Mouse (Mus musculus): Measurements from ENCODE around the gene Psme4. TPM values are rescaled to one million over a fixed set of nuclear protein-coding genes. Genes with fewer than 3 reads are reported as not detected.

The Psme4 gene
- polyA plus RNA-seq, 1 experiment from 2014 or later, result 30.5 TPM

DNA sequence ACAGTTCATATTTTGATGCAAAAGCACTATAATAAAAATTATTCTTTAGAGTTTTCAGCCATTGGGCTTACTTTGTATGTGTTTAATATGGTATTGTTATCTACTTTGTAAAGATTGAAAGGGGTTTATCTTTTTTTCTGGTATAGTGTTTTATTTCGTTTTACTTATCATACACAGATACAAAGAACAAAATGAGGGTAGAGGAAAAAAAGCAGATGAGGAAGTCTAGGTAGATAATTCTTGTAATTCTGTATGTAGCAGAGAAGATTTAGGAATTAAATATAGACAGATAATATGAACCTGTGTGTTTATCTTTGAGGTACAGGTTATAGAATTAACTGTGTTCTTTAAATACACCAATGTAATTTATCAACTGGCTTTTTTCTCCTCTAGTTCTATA is 30.9 kb downstream of the Psme4 start:
- no peak for ATAC-seq (ENCODE audit: insufficient read depth)

DNA sequence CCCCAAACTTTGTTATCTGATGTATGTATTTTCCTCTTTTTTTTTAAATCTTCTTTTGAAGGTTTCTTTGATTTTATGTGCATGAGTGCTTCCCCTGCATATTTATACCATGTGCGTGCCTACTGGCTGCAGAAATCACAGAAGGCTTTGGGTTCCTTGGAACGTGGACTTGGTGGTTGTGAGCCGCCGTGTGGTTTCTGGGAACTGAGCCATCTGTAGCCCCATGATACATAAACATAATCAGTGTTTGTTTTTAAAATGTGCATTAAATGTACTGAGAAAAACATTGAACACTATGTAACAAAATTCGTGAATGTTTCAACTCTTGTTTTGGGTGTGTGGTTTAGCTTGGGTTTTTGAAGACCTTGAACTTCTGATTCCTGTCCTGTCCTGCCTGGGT is 49.6 kb downstream of the Psme4 start:
- H3K4me1 ChIP-seq (ENCODE audit: insufficient read depth), result no peaks in the 10 kb centered on the region
- no peak overlapping the region for H3K27ac ChIP-seq (ENCODE audit: low read depth)
- H3K9ac ChIP-seq, result no peak overlapping the region
- no peak overlapping the region for H3K4me2 ChIP-seq
- H3K4me3 ChIP-seq (ENCODE audit: low read depth, low read length), result no peak overlapping the region
- no peaks in the 10 kb centered on the region for H3K27me3 ChIP-seq (ENCODE audit: insufficient read depth, low read length)
- no peaks in the 10 kb centered on the region for H3K9me3 ChIP-seq (ENCODE audit: low read depth, low read length)
- peaks cover 58% of the 10 kb centered on the region for H3K36me3 ChIP-seq (ENCODE audit: insufficient read depth)
- WGBS, result 57% methylated on average over 5 of the region's 5 CpGs
- ATAC-seq (ENCODE audit: insufficient read depth), result peak; percentile 62
- TF ChIP-seq CTCF (IDR thresholded peaks at IDR 0.05; ENCODE audit: low read depth), result no peak
- peak; percentile 62 for DNase-seq

More for the DNA sequence above, 30.9 kb downstream of the Psme4 start:
- H3K9me3 ChIP-seq (ENCODE audit: low read depth, low read length), result no peaks in the 10 kb centered on the region
- no peak overlapping the region for H3K4me2 ChIP-seq
- H3K27ac ChIP-seq (ENCODE audit: low read depth), result no peak overlapping the region
- no peaks in the 10 kb centered on the region for H3K4me1 ChIP-seq (ENCODE audit: insufficient read depth)
- peaks cover 11% of the 10 kb centered on the region; the same call in 1 of the 2 replicates for H3K36me3 ChIP-seq (ENCODE audit: insufficient read depth)
- no peaks in the 10 kb centered on the region for H3K27me3 ChIP-seq (ENCODE audit: insufficient read depth, low read length)
- DNase-seq, result no peak
- no peak overlapping the region for H3K9ac ChIP-seq
- WGBS, result 76% methylated on average over 1 of the region's 1 CpGs
- no peak for TF ChIP-seq CTCF (IDR thresholded peaks at IDR 0.05; ENCODE audit: low read depth)
- no peak overlapping the region for H3K4me3 ChIP-seq (ENCODE audit: low read depth, low read length)

DNA sequence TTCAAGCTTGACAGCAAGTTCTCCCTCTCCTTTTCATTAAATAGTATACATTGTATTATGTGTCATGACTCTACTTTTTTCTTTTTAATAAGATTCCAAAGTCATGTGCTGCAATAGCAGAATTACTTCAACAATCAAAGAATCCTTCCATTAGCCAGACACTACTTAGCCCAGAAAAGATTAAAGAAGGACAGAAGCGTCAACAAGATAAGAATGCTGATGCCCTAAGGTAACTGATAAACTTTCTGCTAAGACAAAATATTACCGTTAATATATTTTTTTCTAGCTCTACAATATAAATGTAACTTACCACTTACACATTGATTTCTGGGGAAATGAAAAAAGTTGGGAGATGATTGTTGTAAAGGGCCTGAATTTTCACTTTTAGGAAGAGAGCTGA is 67.3 kb downstream of the Psme4 start:
- no peak overlapping the region for H3K4me2 ChIP-seq
- H3K4me3 ChIP-seq (ENCODE audit: low read depth, low read length), result no peak overlapping the region
- no peak for TF ChIP-seq CTCF (IDR thresholded peaks at IDR 0.05; ENCODE audit: low read depth)
- 78% methylated on average over 2 of the region's 2 CpGs for WGBS
- H3K27me3 ChIP-seq (ENCODE audit: insufficient read depth, low read length), result no peaks in the 10 kb centered on the region
- no peak for ATAC-seq (ENCODE audit: insufficient read depth)
- H3K9ac ChIP-seq, result no peak overlapping the region
- H3K27ac ChIP-seq (ENCODE audit: low read depth), result no peak overlapping the region
- H3K36me3 ChIP-seq (ENCODE audit: insufficient read depth), result peaks cover 61% of the 10 kb centered on the region
- no peaks in the 10 kb centered on the region for H3K4me1 ChIP-seq (ENCODE audit: insufficient read depth)
- no peak for DNase-seq
- H3K9me3 ChIP-seq (ENCODE audit: low read depth, low read length), result no peaks in the 10 kb centered on the region

DNA sequence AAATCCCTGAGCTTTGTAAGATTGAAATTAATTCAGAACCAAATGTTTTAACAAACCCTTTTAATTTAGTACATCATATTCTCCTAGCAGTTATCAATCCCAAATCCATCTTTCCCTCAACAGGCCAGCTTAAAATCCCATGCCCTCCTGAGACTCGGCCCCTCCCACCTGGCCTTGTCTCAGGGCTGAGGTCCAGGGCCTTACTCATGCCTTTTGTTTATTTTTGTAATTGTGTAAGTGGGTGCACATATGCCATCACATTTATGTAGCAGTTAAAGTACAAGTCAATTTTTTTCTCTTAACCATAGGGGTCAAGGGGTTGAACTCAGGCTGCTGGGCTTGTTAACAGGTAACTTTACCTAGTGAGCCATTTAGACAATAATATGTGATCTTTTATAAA is 72.8 kb downstream of the Psme4 start:
- Histone ChIP-seq H3K27ac (ENCODE audit: low read depth) (no peak overlapping the region), H3K4me1 (ENCODE audit: insufficient read depth) (no peaks in the 10 kb centered on the region), H3K9me3 (ENCODE audit: low read depth, low read length) (no peaks in the 10 kb centered on the region), H3K27me3 (ENCODE audit: insufficient read depth, low read length) (no peaks in the 10 kb centered on the region), H3K9ac (no peak overlapping the region), H3K36me3 (ENCODE audit: insufficient read depth) (peaks cover 55% of the 10 kb centered on the region), H3K4me3 (ENCODE audit: low read depth, low read length) (no peak overlapping the region), H3K4me2 (no peak overlapping the region)
- TF ChIP-seq CTCF (IDR thresholded peaks at IDR 0.05; ENCODE audit: low read depth), result no peak
- ATAC-seq (ENCODE audit: insufficient read depth), result no peak
- DNase-seq, result no peak
- WGBS, result 65% methylated on average over 1 of the region's 1 CpGs

DNA sequence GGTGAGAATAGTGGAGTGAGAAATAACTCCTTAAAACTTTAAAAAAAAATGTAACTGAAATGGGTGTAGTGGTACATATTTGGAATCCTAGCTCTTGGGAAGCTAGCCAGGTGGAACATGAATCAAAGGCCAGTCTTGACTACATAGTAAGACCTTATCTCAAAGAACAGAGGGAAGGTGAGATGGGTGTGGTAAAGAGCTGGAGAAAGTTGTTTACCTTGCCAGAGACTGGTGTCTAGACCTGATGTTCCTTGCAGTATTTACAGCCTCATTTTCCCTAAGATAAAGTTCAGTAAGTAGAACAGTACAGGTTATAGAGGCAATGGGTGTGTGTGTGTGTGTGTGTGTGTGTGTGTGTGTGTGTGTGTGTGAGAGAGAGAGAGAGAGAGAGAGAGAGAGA is 100.9 kb downstream of the Psme4 start:
- H3K36me3 ChIP-seq (ENCODE audit: insufficient read depth), result peaks cover 47% of the 10 kb centered on the region
- DNase-seq, result no peak
- no peak overlapping the region for H3K27ac ChIP-seq (ENCODE audit: low read depth)
- no peak for TF ChIP-seq CTCF (IDR thresholded peaks at IDR 0.05; ENCODE audit: low read depth)
- H3K4me2 ChIP-seq, result no peak overlapping the region
- no peak overlapping the region for H3K4me3 ChIP-seq (ENCODE audit: low read depth, low read length)
- ATAC-seq (ENCODE audit: insufficient read depth), result no peak
- H3K4me1 ChIP-seq (ENCODE audit: insufficient read depth), result no peaks in the 10 kb centered on the region
- H3K9ac ChIP-seq, result no peak overlapping the region
- no peaks in the 10 kb centered on the region for H3K27me3 ChIP-seq (ENCODE audit: insufficient read depth, low read length)
- no peaks in the 10 kb centered on the region for H3K9me3 ChIP-seq (ENCODE audit: low read depth, low read length)

DNA sequence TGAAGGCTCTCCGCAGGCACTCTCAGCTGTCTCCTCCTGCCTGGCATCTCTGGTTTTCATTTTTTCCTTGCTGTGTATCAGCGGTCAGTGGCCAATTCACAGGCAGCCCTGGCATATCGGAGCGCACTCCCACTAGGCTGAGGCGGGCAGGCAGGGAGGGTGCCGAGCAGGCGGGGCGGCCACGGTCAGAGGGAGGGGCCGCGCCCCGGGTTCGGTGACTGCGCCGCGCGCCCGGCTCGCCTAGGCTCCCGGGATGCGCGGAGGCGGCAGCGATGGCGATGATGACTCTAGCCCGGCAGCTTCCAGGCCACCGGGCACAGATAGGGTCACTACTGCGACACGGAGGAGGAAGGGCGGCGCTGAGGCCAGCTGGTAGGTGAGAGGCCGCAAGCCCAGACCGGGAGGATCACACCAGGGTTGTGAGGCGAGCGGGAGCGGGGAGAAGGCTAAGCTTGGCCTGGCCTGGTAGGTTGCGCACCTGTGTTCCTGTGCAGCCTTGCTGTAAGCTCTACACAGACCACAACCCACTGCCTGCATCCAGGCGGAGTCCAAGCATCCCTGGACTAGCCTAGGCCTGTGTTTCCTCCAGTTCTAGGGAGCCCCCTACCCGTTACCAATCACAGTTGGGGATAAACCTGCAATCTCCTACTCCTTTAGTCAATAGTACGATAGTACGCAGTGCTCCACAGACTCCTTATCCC is 113.8 kb downstream of the Psme4 start, which contains the start of the genes Gpr75 and Asb3:
TSS of gene Gpr75 (plus strand) at position 188 of the 701 bp plus-strand sequence.
TSS of gene Asb3 (plus strand) at position 246 of the 701 bp plus-strand sequence.
- Histone ChIP-seq H3K9me3 (ENCODE audit: low read depth, low read length) (no peaks in the 10 kb centered on the region), H3K4me3 (ENCODE audit: low read depth, low read length) (peak within 1 kb of the TSS; percentile 41), H3K9ac (peak within 1 kb of the TSS; percentile 44; the same call in 1 of the 2 replicates), H3K27me3 (ENCODE audit: insufficient read depth, low read length) (0 out of 2 replicates have a peak, but pooled peaks cover 6% of the 10 kb centered on the region), H3K4me2 (peak within 1 kb of the TSS; percentile 84), H3K27ac (ENCODE audit: low read depth) (no peak within 1 kb of the TSS), H3K36me3 (ENCODE audit: insufficient read depth) (peaks cover 1% of the 10 kb centered on the region; the same call in 1 of the 2 replicates), H3K4me1 (ENCODE audit: insufficient read depth) (no peaks in the 10 kb centered on the region)
- ATAC-seq (ENCODE audit: insufficient read depth), result peak; percentile 98
- TF ChIP-seq CTCF (IDR thresholded peaks at IDR 0.05; ENCODE audit: low read depth), result no peak
- peak; percentile 71 for DNase-seq
- WGBS, result 5% methylated on average over 37 of the region's 41 CpGs

DNA sequence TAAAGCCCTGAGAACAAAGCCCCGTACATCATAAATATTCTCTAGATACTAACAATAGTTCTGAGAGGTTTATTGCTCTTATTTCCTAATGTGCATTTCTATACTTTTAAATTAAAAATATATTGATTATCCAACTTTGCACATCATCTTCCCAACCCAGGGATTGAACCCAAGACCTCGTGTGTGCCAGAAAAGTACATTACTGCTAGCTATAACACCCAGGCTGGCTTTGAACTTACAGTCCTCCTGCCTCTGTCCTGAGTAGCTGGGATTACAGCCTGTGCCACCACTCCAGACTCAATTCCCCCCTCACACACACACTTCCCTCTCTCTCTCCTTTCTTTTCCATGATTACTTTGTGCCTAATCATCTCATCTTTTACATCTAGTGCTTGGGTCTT is 116.6 kb downstream of the Psme4 start:
- no peak for ATAC-seq (ENCODE audit: insufficient read depth)
- no peak overlapping the region for H3K4me3 ChIP-seq (ENCODE audit: low read depth, low read length)
- TF ChIP-seq CTCF (IDR thresholded peaks at IDR 0.05; ENCODE audit: low read depth), result no peak

More for the DNA sequence above, 116.6 kb downstream of the Psme4 start:
- WGBS, result 76% methylated on average over 2 of the region's 2 CpGs
- no peak overlapping the region for H3K27ac ChIP-seq (ENCODE audit: low read depth)
- no peak for DNase-seq
- no peak overlapping the region for H3K9ac ChIP-seq
- no peak overlapping the region for H3K4me2 ChIP-seq
- no peaks in the 10 kb centered on the region for H3K36me3 ChIP-seq (ENCODE audit: insufficient read depth)
- H3K4me1 ChIP-seq (ENCODE audit: insufficient read depth), result no peaks in the 10 kb centered on the region
- H3K27me3 ChIP-seq (ENCODE audit: insufficient read depth, low read length), result 0 out of 2 replicates have a peak, but pooled peaks cover 6% of the 10 kb centered on the region
- no peaks in the 10 kb centered on the region for H3K9me3 ChIP-seq (ENCODE audit: low read depth, low read length)
